Mouse (Mus musculus) ES-E14 (cell line): ENCODE results near the gene Pagr1b.

Experiments used
- CHD2 ChIP-seq: IDR thresholded peaks from 2 replicates; pipeline ENCODE4 v1.6.1; 2014; ENCODE audit warnings: mild to moderate bottlenecking, low read depth, low read length, inconsistent platforms
- ZNF384 ChIP-seq: IDR thresholded peaks from 2 replicates; pipeline ENCODE4 v1.6.1; 2012; ENCODE audit warnings: low read depth, low read length, inconsistent platforms

DNA sequence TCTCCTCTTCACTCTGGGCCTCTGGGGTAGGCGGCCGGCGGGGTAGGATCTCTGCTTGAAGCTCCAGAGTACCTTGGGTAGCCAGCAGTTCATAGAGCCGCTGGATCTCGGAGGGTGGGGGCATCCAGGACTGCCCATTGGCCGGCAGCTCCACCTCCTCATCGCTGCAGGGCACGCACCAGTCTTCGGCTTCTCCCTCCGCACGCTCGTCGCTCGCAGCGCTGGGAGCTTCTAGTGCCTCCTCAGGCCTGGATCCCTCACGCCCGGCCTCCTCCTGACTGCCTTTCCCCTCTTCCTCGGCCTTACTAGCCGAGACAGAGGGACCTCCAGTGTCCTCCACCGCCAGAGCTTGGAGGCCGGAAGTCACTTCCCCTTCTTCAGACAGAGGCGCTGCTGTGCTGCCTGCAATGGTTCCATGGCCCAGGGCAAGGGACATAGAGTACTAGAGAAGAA lies 228 bp upstream of the Pagr1b start:
- TF ChIP-seq CHD2 (no peak), ZNF384 (no peak)
